Mouse (Mus musculus) spleen, postnatal 4 days (tissue): ENCODE measurements around the gene Mtmr4.
A peak's percentile ranks its signal among the peaks of the same experiment; 100 is the strongest.

Experiments
- DNase-seq, 2 experiments: peaks; one replicate each; pipeline ENCODE4 v3.0.0; 2022; ENCODE audit warnings: low spot score in 2 of 2

The Mtmr4 gene

DNA sequence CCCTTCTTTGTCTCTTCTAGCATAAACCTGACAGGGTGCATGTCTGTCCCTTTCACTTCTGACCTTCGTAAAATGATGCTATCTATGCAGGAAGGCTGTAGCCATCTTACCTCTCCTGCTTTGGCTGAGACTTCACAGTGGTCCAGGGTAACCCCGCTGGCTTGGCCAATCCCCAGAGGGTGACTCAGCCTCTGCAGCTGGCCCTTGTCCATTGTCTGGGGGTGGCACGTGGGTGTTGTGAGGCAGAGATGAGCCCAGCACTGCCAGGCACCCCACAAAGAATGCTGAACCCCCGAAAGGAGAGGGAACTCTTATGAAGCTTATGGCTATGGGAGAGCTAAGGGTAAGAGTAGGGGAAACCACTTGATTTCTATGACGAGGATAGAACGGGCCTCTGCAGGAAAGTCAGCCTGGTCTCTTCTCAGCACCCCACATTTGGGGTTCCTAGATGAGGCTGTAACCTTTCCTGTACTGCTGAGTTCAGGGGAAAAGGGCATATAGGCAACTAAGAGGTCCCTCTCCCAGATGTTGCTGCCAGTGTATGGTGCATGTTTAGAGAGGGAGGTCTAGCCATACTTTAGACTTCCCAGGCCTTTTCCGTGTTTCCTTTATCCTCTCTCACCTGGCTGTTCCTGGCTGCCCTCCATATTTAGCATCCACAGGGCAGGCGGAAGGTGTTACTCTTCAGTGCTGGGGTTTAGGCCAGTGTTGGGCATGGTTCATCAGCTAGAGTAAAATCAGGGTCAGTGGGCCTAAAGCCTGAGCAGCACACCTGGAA is 9.8 kb upstream of the Mtmr4 start:
- no peak for DNase-seq

DNA sequence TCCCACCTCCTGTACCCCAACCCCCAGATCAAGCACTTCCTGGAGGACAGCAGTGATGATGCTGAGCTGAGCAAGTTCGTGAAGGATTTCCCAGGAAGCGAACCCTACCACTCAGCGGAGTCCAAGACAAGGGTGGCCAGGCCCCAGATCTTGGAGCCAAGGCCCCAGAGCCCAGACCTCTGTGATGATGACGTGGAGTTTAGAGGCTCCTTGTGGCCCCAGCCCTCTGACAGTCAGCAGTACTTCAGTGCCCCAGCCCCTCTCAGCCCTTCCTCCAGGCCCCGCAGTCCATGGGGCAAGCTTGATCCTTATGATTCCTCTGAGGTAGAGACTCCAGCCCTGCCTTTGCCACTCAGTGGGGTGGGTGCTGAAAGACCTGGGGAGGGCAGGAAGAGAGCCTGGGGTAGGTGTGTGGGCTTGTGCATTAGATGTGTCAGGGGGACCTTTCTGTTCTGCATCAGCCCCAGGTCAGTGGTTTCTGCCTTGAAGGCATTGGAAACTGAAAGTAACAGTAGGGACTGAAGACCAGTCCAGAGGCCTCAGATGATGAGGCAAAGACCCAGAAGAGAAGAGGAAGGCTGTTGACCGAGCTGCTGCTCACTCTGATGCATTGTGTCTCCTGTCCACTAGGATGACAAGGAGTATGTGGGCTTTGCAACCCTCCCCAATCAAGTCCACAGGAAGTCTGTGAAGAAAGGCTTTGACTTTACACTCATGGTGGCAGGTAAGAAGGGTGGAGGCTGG is 8.5 kb upstream of the Mtmr4 start:
- no peak for DNase-seq

DNA sequence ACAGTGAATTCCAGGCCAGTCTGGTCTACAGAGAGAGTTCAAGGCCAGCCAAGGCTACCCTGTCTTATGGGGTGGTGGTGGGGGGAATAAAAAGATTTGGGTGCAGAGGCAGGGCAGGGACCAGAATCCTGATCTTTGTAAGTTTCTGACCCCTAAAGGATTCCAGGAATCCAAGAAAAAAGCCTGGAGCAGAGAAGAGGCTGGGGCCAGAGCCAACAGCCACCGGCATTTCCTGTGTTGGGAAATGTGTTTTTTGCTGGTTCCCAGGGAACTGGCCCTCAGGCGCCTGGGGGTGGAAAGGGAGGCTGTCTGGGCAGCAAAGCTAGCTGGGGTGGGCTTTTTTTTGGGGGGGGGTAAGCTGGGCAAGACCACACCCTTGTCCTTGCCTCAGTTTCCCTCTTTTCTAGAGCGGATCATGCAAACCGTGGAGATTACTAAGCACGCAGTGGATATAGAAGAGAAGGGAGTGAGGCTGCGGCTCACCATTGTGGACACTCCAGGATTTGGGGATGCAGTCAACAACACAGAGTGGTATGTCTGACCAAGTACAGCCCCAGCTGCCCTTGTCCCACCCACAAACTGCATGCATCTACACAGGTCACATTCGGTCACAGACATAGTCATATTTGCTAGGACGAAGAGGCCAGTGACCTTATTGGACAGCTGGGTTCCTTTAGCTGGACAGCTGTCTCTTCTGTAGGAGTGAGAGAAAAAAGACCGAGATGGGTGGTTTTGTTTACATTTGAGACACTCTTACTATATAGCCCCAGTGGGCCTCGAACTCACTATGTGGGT is 7.1 kb upstream of the Mtmr4 start:
- no peak for DNase-seq

DNA sequence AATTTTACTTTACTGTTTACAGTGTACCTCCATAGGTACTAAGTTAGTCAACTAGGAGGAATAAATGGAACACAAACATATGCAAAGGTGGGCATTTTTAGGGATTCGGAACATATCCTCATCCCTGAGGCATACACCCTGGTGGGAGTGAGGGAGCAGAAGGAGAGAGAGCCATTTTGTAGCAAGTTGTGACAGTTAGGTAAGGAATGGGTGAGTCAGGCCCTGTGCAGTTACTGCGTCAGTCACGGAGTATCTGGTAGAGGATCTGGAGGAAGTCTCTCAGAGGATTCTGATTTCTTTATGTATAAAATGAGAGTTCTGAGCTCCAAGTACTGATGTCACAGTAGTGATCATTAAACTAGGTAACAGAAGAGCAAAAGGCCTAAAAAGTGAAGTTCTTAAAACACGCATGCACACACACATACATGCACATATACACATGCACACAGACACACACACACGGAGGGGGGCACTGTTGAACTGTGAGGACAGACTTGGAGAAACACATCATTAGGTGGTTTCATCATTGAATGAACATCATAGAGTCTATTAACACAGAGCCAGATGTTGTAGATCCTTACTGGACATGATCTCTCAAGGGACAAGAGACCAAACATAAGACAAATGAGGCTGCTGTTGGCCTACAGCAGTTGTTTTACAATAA is 4.6 kb upstream of the Mtmr4 start:
- no peak for DNase-seq

DNA sequence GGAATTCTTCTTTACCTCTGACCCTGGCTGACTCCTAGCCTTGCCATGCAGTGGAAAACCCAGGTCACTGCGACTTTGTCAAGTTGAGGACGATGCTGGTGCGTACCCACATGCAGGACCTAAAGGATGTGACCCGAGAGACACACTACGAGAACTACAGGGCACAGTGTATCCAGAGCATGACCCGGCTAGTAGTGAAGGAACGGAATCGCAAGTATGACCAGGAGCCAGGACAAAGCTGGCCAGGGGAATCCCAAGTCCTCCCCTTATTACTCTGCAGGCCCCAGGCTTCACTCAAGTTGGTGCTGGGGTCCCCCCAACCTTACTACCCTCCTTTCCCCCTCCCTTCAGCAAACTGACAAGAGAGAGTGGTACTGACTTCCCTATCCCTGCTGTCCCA is 2.4 kb upstream of the Mtmr4 start:
- DNase-seq = no peak

DNA sequence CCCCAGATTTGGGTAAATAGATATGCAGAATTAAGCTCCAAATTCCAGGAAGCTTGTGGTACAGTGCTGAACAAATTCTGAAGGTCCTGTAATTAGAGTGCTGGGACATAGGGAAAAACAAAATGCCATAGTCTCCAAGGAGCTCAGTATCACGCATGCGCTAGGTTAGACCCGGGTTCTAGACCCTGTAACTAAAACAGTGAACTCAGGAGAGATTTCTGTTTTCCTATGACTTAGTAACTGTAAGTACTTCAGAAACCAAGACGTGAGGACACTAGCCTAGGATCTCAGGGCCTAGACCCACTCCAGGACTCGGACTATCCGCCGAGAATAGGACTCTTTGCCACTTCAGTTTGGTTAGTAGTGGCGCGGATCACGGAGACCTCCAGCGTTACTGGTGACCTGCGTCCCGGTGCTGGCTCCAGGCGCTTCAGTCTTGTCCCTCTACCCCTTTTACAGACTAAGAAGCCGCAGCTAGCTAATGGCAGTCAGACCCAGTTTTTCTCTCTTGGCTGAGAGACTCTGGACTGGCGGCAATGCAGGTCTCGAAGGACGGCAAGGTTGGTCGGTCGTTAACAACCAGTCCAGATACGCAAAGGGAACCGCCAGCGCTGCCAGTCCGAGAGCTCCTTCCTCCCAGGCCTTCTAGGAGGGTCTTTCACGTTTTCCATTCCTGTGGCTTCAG is 979 bp upstream of the Mtmr4 start:
- peak; percentile 40 to 77 for DNase-seq

DNA sequence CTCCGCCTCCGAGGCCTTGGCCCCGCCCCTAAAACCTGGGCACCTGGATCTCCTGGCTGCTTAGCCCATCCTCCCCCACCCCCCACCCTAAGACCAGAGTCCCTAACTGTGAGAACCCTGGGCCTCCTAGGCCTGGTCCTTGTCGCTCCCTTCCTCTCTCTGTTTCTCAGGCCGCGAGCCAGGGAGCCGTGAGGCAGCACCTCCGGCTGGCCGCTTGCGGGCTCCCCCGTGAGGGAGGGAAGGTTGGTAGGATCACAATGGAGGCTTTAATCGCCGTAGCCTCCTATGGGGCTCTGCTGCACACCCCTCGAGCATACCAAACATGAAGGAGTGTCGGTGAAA is 363 bp downstream of the Mtmr4 start:
- DNase-seq = no peak

DNA sequence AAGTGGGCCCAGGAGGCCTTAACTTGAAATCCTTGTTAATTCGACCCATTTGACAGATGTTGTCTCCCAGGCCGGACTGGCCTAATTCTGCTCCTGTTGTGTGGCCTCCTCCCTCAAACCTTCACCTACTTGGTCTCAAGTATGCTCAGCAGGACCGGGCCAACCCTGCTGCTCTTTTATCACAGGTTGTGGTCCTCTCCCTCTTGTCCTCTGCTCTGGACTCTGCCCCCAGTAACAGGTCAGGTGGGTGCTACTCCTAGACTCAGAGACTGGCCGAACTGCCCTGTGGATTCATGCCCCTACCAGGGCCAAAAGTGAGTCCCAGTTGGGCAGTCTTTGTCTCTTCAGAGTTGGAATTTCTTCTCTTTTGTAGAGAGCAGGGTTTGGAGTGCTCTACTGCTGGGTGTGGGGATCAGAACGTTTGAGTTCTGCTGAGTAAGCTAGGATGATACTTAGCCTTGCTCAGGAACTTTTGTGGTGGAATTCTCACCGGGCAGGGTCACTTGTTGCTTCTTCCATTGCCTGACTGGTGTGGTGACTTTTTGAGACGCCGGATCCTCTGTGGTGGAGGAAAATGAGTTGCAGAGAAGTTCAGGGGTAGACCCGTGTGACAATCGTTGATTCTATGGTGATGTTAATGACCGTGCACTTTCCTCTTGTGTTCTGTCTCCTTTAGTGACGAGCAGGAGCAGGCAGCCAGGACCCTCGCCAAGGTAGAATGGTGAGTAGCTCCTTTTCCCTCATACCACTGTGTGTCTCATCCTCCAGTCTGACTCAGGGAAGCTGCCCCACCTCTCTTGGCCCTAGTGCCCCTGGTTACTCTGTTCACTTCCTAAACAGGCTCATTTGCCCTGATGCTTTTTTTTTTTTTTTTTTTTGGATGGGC is 994 bp downstream of the Mtmr4 start:
- no peak for DNase-seq

DNA sequence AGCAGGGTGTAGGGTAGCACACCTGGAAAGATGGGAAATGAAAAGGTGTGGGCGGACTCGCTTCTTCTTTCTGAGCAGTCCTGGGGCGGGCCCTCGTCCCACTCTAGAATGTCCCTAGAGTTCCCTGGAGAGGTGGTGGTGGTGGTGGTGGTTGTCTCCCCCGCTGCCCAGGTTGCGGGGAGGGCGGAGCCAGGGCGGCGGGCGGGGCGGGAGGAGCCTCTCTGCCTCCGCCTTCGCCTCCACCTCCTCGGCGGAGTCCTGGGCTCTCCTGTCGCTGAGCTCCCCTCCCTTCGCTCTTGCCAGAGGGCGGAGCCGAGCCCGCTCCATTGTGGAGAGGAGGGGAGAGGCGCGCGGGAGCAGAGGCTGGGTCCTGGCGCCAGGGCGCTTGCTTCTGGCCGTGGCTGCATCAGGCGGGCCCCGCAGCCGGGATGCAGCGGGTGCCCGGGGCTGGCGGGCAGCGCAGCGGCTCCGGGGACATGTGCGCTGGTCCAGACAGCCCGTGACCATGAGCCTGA is 3.4 kb downstream of the Mtmr4 start:
- DNase-seq = peak; percentile 74 to 85

DNA sequence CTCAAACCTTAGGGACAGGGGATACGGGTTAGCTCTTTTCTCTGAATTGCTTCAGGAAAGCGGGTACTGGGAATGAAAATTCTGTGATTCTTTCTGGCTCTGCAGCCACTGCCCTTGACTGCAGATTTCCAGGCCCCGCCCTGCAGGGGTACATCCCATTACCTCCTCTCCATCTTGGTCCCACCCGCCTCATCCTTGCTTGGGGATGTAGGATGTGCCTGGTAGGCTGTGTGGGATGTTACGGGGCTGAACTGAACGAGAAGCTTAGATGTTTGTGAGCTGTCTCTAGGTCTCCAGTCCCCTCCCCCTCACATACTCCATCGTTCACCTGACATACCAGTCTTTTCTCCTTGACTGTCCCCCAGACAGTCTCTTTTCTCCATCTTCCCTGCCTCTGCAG is 4.0 kb downstream of the Mtmr4 start:
- DNase-seq = no peak

DNA sequence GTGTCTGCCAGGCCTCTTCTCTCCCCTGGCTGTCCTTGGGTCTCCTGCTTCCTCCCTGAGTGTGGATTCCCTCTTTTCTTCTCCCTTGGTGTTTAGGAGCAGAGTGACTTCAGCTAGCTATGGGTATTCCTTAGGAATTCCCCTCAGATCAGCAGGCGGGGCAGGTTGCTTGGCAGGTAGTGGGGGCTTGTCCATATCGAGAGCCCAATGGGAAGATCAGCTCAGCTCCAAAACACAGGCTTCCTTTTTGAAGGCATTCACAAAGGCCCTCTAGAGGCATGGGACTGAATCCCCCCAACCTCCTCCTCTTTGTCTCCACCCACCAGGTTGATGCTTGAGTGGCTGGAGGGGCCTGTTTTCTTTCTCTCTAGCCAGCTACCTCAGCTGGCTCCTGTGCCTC is 4.5 kb downstream of the Mtmr4 start:
- no peak for DNase-seq

DNA sequence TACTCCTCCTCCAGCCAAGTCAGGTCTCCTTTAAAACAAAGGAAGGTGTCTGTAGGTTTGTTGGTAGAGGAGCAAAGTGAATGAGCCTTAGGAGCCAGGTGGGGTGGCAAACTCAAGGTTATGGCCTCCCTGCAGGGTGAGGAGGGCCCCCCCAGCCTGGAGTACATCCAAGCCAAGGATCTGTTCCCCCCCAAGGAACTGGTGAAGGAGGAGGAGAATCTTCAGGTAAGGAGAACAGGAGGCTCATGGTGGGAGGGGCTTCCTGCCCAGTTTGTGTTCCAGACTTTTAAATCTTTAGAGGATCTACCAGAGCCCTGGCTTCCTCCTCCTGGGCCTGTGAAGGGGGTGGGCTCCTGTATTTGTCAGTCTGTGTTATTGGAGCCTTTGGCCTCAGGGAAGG is 5.1 kb downstream of the Mtmr4 start:
- DNase-seq = no peak

DNA sequence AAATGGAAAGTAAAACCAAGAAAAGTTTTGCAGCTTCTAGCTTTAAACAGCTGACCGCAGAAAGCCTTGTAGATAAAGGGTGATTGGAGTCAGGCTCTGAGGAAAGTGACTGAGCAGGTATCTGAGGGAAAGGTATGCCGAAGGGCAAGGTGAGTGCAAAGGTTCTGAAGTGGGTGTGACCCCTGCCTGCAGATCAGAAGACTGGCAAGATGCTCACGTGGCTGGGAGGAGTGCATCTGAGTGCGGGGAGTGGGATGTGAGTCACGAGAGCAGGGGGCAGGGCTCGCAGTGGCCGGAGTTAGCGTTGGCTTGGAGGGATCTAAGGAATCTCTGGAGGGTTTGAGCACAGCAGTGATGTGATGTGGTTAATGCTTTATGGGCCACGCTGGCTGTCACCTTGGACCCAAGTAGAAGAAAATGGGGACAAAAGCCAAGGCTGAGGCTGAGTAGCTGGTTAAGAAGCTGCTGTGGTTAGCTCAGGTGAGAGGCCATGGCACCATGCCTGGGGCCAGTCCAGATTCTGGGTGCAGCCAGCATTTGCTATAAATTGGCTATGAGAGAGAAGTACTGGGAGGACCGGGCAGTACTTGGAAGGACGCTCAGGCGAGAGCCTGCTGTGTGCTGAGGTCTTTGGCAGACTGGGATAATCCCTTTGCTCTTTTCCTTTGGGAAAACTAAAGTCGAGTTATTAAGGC is 7.6 kb downstream of the Mtmr4 start:
- peak in 1 of 2 experiments; percentile 58 for DNase-seq

DNA sequence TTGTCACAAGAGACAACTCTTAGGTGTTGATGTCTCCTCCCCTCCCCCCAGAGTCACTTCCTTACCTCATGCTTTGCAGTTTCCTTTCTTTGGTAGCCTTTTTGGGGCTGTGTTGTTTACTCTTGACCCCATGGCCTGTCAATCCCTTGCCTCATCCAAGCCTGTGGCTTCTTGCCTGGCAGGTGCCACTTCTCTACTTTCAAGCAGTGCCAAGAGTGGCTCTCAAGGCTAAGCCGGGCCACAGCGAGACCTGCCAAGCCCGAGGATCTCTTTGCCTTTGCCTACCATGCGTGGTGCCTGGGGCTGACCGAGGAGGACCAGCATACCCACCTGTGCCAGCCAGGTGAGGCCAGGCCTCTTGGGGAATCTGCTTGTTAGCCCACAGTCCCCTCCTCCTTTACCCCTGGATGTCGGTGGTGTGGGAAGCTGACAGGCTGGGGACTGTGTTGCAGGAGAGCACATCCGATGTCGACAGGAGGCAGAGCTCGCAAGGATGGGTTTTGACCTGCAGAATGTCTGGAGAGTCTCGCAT is 8.4 kb downstream of the Mtmr4 start:
- peak in 1 of 2 experiments; percentile 57 for DNase-seq

DNA sequence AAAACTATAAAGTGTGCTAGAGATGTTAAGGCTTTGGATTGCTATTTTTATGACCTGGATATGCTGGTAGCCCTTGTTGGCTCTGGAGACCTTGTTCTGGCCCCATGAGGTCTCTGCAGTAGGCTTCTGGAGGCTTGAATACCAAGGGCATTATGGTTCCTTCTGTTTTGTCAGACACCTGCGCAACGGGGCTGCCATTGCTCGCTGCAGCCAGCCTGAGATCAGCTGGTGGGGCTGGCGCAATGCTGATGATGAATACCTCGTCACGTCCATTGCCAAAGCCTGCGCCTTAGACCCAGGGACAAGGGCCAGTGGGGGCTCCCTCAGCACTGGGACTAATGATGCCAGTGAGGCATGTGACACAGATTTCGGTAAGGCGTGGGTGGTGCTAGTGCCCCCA is 10.3 kb downstream of the Mtmr4 start:
- peak in 1 of 2 experiments; percentile 57 for DNase-seq

DNA sequence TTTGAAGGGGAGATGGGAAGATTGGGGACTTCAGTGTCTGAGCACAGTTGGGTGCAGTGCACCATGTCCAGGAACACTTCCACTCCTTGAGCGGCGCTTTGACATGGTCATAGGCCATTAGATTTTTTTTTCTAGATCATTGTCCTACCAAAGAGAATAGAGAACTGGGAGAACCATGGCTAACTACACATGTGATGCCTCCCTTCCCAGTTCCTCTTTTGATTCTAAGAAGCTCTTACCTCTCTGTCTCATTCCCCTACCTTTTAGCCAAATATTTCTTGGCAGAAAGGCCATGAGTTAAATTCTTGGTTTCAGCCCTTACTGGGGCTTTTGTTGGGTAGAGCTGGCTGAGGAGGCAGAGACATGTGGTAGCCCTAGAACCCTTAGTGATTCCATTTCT is 11.6 kb downstream of the Mtmr4 start:
- no peak for DNase-seq

DNA sequence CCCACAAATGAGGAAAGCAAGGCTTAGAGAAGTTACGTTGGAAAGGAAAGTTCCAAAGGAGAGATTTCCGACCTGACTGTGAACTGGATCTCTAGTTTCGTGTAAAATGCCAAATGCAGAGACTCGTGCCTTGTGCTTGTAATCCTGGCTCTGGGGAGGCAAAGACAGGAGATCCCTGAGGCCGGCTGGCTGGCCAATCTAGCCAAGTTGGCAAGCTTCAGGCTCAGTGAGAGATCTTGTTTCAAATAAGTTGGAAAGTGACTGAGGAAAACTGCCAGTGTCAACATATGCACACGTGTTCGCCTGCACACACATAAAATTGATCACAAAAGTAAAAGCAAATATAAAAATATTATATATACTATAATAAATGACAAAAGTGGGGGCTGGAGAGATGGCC is 17.3 kb downstream of the Mtmr4 start:
- no peak for DNase-seq

DNA sequence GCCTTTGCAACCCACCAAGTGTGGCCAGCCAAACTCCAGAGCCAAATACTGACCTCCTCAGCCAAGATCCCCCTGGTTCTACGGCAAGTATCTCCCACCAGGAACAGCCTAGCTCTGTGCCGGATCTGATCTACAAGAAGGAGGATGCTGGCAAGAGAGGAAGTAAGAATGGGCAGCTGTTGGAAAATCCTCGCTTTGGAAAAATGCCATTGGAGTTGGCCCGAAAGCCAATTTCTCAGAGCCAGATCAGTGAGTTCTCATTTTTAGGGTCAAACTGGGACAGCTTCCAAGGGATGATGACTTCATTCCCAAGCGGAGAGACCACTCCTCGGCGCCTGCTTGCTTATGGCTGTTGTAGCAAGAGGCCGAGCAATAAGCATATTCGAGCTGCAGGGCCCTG is 19.6 kb downstream of the Mtmr4 start:
- no peak for DNase-seq

DNA sequence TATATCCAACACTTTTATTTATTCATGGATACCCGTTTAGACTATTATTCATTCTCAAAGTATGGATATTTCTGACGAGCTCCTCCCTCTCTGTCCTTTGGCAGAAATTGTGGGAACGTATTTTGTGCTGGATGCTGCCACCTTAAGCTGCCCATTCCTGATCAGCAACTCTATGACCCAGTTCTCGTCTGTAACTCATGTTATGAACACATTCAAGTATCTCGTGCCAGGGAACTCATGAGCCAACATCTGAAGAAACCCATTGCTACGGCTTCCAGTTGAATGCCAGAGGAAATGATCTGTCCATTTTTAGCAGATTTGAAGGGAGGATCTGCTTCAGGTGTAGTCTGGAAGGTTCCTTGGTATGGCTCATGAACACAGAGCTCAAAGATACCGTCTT is 22.0 kb downstream of the Mtmr4 start:
- DNase-seq = no peak
